Mouse (Mus musculus): Measurements from ENCODE around the gene Cenpp. TPM values are rescaled to one million over a fixed set of nuclear protein-coding genes. Genes with fewer than 3 reads are reported as not detected.
A peak's percentile ranks its signal among the peaks of the same experiment; 100 is the strongest.

The Cenpp gene
- total and polyA plus RNA-seq, 3 experiments, result 0.57 to 2.4 (median 1.8) TPM

DNA sequence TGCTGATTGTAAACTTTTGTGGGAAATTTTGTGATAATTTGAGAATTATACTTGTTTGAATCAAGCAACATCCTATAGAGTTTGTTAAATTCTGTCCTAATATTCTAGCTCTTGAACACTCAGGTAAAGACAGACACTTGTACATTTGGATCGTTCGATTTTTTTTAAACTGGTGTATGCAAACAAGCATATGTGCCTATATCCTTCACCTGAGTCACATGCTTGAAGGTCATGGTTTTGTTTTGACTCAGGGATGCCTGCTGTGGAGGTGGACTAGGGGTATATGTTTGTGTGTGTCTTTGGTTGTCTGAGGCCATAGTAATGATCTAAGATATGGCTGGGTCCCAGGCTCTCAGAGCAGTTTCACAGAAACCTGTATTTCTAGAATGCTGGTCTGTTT, 189.7 kb downstream of the Cenpp start:
- no peak overlapping the region for H3K9ac ChIP-seq (ENCODE audit: low read depth, low read length)
- TF ChIP-seq CTCF (IDR thresholded peaks at IDR 0.05) (no peak), POLR2A (IDR thresholded peaks at IDR 0.05; ENCODE audit: insufficient read depth, low read depth, low read length) (no peak), EP300 (IDR thresholded peaks at IDR 0.05; ENCODE audit: insufficient read depth, low read depth, low read length) (no peak)
- no peak overlapping the region for H3K4me3 ChIP-seq
- H3K27ac ChIP-seq, result no peak overlapping the region
- peaks cover 11% of the 10 kb centered on the region for H3K4me1 ChIP-seq (ENCODE audit: control insufficient read depth, insufficient read depth, low read length)
- no peaks in the 10 kb centered on the region for H3K27me3 ChIP-seq (ENCODE audit: control insufficient read depth, insufficient read depth, low read length)
- peaks cover 4% of the 10 kb centered on the region for H3K36me3 ChIP-seq (ENCODE audit: control insufficient read depth, insufficient read depth, low read length)
- DNase-seq, result no peak
- no peaks in the 10 kb centered on the region for H3K79me2 ChIP-seq (replicated peaks; ENCODE audit: control insufficient read depth, insufficient read depth, low read length)
- intact Hi-C loops (cut with DNase I), result no loop called here
- WGBS, result 98% methylated on average over 2 of the region's 2 CpGs

GRCm38 (mm10) chr13:49461458-49462132, 191.0 kb downstream of the Cenpp start:
- WGBS, result 69% methylated on average over 15 of the region's 15 CpGs
- H3K36me3 ChIP-seq (ENCODE audit: control insufficient read depth, insufficient read depth, low read length), result peaks cover 4% of the 10 kb centered on the region
- H3K4me1 ChIP-seq (ENCODE audit: control insufficient read depth, insufficient read depth, low read length), result peaks cover 9% of the 10 kb centered on the region
- no peaks in the 10 kb centered on the region for H3K27me3 ChIP-seq (ENCODE audit: control insufficient read depth, insufficient read depth, low read length)
- H3K9ac ChIP-seq (ENCODE audit: low read depth, low read length), result no peak overlapping the region
- peak overlapping the region; percentile 67 for H3K27ac ChIP-seq
- H3K79me2 ChIP-seq (replicated peaks; ENCODE audit: control insufficient read depth, insufficient read depth, low read length), result no peaks in the 10 kb centered on the region
- H3K4me3 ChIP-seq, result no peak overlapping the region
- intact Hi-C loops (cut with DNase I), result no loop called here
- DNase-seq, result peak; percentile 40 to 42
- TF ChIP-seq POLR2A (IDR thresholded peaks at IDR 0.05; ENCODE audit: insufficient read depth, low read depth, low read length) (no peak), CTCF (IDR thresholded peaks at IDR 0.05) (no peak), EP300 (IDR thresholded peaks at IDR 0.05; ENCODE audit: insufficient read depth, low read depth, low read length) (no peak)

DNA sequence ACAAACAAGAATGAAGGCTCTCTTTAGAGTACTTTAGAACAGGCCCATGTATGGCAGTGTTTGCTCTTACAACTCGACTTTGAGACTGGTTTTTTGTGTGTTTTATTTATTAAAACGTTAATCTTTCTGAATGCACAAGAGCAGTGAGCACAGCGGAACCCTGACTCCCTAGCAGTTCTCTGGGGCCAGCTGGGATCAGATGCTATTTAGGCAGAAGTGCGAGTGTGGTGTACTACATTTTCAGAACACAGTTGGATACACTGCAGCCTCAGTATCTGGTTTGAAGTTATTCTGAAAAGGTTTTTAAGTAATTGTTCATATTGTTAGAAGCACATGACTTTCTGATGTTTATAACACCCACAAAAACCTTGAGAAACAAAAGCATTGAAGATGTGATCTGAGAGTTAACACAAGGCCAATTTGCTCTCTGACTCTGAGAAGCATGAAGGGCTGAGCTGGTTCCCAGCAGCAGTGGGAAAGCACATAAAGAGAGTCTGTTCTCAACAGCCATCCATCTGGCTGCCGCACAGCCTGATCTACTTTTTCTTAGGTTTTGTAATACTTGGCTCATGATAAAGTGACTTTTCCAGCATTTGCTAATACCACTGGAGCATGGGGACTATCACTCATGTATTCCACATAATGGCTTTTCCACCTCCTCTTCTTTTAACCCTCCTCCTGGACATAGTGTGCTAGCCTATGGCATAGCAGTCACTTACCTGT, 191.7 kb downstream of the Cenpp start:
- H3K27me3 ChIP-seq (ENCODE audit: control insufficient read depth, insufficient read depth, low read length), result no peaks in the 10 kb centered on the region
- peaks cover 9% of the 10 kb centered on the region for H3K4me1 ChIP-seq (ENCODE audit: control insufficient read depth, insufficient read depth, low read length)
- 70% methylated on average over 5 of the region's 5 CpGs for WGBS
- peak overlapping the region; percentile 67 for H3K27ac ChIP-seq
- no peaks in the 10 kb centered on the region for H3K79me2 ChIP-seq (replicated peaks; ENCODE audit: control insufficient read depth, insufficient read depth, low read length)
- no peak overlapping the region for H3K9ac ChIP-seq (ENCODE audit: low read depth, low read length)
- intact Hi-C loops (cut with DNase I), result no loop called here
- peaks cover 4% of the 10 kb centered on the region for H3K36me3 ChIP-seq (ENCODE audit: control insufficient read depth, insufficient read depth, low read length)
- no peak for DNase-seq
- no peak for TF ChIP-seq POLR2A (IDR thresholded peaks at IDR 0.05; ENCODE audit: insufficient read depth, low read depth, low read length)
- no peak for TF ChIP-seq EP300 (IDR thresholded peaks at IDR 0.05; ENCODE audit: insufficient read depth, low read depth, low read length)
- TF ChIP-seq CTCF (IDR thresholded peaks at IDR 0.05), result no peak
- no peak overlapping the region for H3K4me3 ChIP-seq

DNA sequence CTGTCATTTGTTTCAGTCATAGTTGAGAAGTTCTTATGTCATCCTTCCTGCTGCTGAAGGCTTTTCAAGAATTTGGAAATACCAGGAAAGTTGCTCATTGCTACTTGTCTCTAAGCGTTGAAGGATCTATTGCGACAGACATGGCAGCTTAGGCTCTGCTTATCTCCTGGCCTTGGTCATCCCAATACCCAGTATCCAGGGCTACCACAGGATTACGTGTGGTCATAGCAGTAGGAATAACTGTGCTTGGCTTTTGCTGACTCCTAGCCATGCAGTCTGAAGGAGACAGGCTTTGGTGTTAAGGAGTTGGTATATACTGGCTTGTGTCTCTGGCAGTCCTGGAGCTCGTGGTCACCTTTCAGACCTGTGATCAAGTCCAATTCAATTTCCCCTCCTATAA, 192.3 kb downstream of the Cenpp start:
- Histone ChIP-seq H3K4me3 (no peak overlapping the region), H3K27ac (peak overlapping the region; percentile 67), H3K4me1 (ENCODE audit: control insufficient read depth, insufficient read depth, low read length) (peaks cover 9% of the 10 kb centered on the region), H3K36me3 (ENCODE audit: control insufficient read depth, insufficient read depth, low read length) (peaks cover 4% of the 10 kb centered on the region), H3K27me3 (ENCODE audit: control insufficient read depth, insufficient read depth, low read length) (no peaks in the 10 kb centered on the region), H3K9ac (ENCODE audit: low read depth, low read length) (no peak overlapping the region), H3K79me2 (replicated peaks; ENCODE audit: control insufficient read depth, insufficient read depth, low read length) (no peaks in the 10 kb centered on the region)
- DNase-seq, result peak in 1 of 2 experiments; percentile 45
- WGBS, result 75% methylated on average over 4 of the region's 4 CpGs
- intact Hi-C loops (cut with DNase I), result no loop called here
- TF ChIP-seq CTCF (IDR thresholded peaks at IDR 0.05) (no peak), EP300 (IDR thresholded peaks at IDR 0.05; ENCODE audit: insufficient read depth, low read depth, low read length) (no peak), POLR2A (IDR thresholded peaks at IDR 0.05; ENCODE audit: insufficient read depth, low read depth, low read length) (no peak)

- no peaks in the 10 kb centered on the region for H3K79me2 ChIP-seq (replicated peaks; ENCODE audit: control insufficient read depth, insufficient read depth, low read length)
- peaks cover 1% of the 10 kb centered on the region; the same call in 1 of the 2 replicates for H3K4me1 ChIP-seq (ENCODE audit: control insufficient read depth, insufficient read depth, low read length)
- no peaks in the 10 kb centered on the region for H3K27me3 ChIP-seq (ENCODE audit: control insufficient read depth, insufficient read depth, low read length)
- DNase-seq, result peak; percentile 82 to 89
- peak overlapping the region; percentile 29 for H3K27ac ChIP-seq
- WGBS, result 19% methylated on average over 5 of the region's 5 CpGs
- TF ChIP-seq CTCF (IDR thresholded peaks at IDR 0.05) (peak; percentile 100), POLR2A (IDR thresholded peaks at IDR 0.05; ENCODE audit: insufficient read depth, low read depth, low read length) (no peak), EP300 (IDR thresholded peaks at IDR 0.05; ENCODE audit: insufficient read depth, low read depth, low read length) (peak; percentile 97)
- H3K9ac ChIP-seq (ENCODE audit: low read depth, low read length), result no peak overlapping the region
- no peak overlapping the region for H3K4me3 ChIP-seq
- intact Hi-C loops (cut with DNase I), result loop anchor here (1.0 kb wide), 1 partner anchor 196 kb away; no protein-coding TSS in a partner anchor
- H3K36me3 ChIP-seq (ENCODE audit: control insufficient read depth, insufficient read depth, low read length), result no peaks in the 10 kb centered on the region
Observed at GRCm38 (mm10) chr13:49449318-49449749, 203.3 kb downstream of the Cenpp start.

- H3K27ac ChIP-seq, result no peak overlapping the region
- 93% methylated on average over 6 of the region's 6 CpGs for WGBS
- H3K36me3 ChIP-seq (ENCODE audit: control insufficient read depth, insufficient read depth, low read length), result no peaks in the 10 kb centered on the region
- no peaks in the 10 kb centered on the region for H3K27me3 ChIP-seq (ENCODE audit: control insufficient read depth, insufficient read depth, low read length)
- H3K9ac ChIP-seq (ENCODE audit: low read depth, low read length), result no peak overlapping the region
- DNase-seq, result no peak
- H3K4me3 ChIP-seq, result no peak overlapping the region
- no peaks in the 10 kb centered on the region for H3K4me1 ChIP-seq (ENCODE audit: control insufficient read depth, insufficient read depth, low read length)
- TF ChIP-seq POLR2A (IDR thresholded peaks at IDR 0.05; ENCODE audit: insufficient read depth, low read depth, low read length) (no peak), CTCF (IDR thresholded peaks at IDR 0.05) (no peak), EP300 (IDR thresholded peaks at IDR 0.05; ENCODE audit: insufficient read depth, low read depth, low read length) (no peak)
- H3K79me2 ChIP-seq (replicated peaks; ENCODE audit: control insufficient read depth, insufficient read depth, low read length), result no peaks in the 10 kb centered on the region
- intact Hi-C loops (cut with DNase I), result no loop called here
Observed at GRCm38 (mm10) chr13:49444451-49444850, 208.1 kb downstream of the Cenpp start.

Data from heart, adult 2 months (tissue).